Mouse (Mus musculus): ENCODE data around the gene E2f1.

E2f1 gene

GRCm38 (mm10) chr2:154583906-154584872 lies 14.5 kb upstream of the E2f1 start:
- DNase-seq (ENCODE audit: low read depth, low spot score): no peak

GRCm38 (mm10) chr2:154581421-154581820 lies 11.7 kb upstream of the E2f1 start:
- DNase-seq (ENCODE audit: low read depth, low spot score): no peak

- DNase-seq (ENCODE audit: low read depth, low spot score): no peak
These were observed 10.9 kb upstream of the E2f1 start for GRCm38 (mm10) chr2:154580586-154580985.

GRCm38 (mm10) chr2:154577744-154578067 lies 8.0 kb upstream of the E2f1 start:
- DNase-seq (ENCODE audit: low read depth, low spot score): no peak

- DNase-seq (ENCODE audit: low read depth, low spot score): no peak
These were observed 7.4 kb upstream of the E2f1 start for GRCm38 (mm10) chr2:154576876-154577743.

GRCm38 (mm10) chr2:154574271-154574670 lies 4.6 kb upstream of the E2f1 start:
- DNase-seq (ENCODE audit: low read depth, low spot score): no peak

- DNase-seq (ENCODE audit: low read depth, low spot score): no peak
These were observed 3.3 kb upstream of the E2f1 start for GRCm38 (mm10) chr2:154572996-154573395.

GRCm38 (mm10) chr2:154571976-154572375 lies 2.3 kb upstream of the E2f1 start:
- DNase-seq (ENCODE audit: low read depth, low spot score): no peak

- no peak for DNase-seq (ENCODE audit: low read depth, low spot score)
These were observed 1.6 kb upstream of the E2f1 start for GRCm38 (mm10) chr2:154571266-154571665.

GRCm38 (mm10) chr2:154570666-154571065 lies 974 bp upstream of the E2f1 start:
- DNase-seq (ENCODE audit: low read depth, low spot score): no peak

- DNase-seq (ENCODE audit: low read depth, low spot score): peak; percentile 62
These were observed 482 bp downstream of the E2f1 start for GRCm38 (mm10) chr2:154569071-154569748.

- DNase-seq (ENCODE audit: low read depth, low spot score): peak; percentile 13
These were observed 1.2 kb downstream of the E2f1 start for GRCm38 (mm10) chr2:154568329-154569070.

GRCm38 (mm10) chr2:154567766-154568165 lies 1.9 kb downstream of the E2f1 start:
- no peak for DNase-seq (ENCODE audit: low read depth, low spot score)

GRCm38 (mm10) chr2:154566641-154567040 lies 3.1 kb downstream of the E2f1 start:
- DNase-seq (ENCODE audit: low read depth, low spot score): no peak

GRCm38 (mm10) chr2:154565562-154565961 lies 4.1 kb downstream of the E2f1 start:
- no peak for DNase-seq (ENCODE audit: low read depth, low spot score)

GRCm38 (mm10) chr2:154563612-154564170 lies 6.0 kb downstream of the E2f1 start:
- no peak for DNase-seq (ENCODE audit: low read depth, low spot score)

GRCm38 (mm10) chr2:154558264-154559039 lies 11.2 kb downstream of the E2f1 start, which contains the start of gene Necab3:
Gene Necab3 (minus strand): TSS chr2:154558890.
- DNase-seq (ENCODE audit: low read depth, low spot score): peak; percentile 28

- DNase-seq (ENCODE audit: low read depth, low spot score): no peak
These were observed 12.4 kb downstream of the E2f1 start for GRCm38 (mm10) chr2:154557184-154557832.

- DNase-seq (ENCODE audit: low read depth, low spot score): no peak
These were observed 14.5 kb downstream of the E2f1 start for GRCm38 (mm10) chr2:154555235-154555634.
